Mouse (Mus musculus) MEL (cell line): ENCODE data around the gene Prickle1. TPM values are rescaled to one million over a fixed set of nuclear protein-coding genes. Genes with fewer than 3 reads are reported as not detected.

Experiments
- DNase-seq: peaks from one replicate; pipeline ENCODE4 v3.0.0; 2011; ENCODE audit warnings: low read depth, low spot score
- H3K27ac ChIP-seq: 2 replicates; pipeline ENCODE4 v1.5.1; 2012; ENCODE audit warnings: low read depth, mild to moderate bottlenecking, control low read depth, low read length, moderate library complexity; ENCODE audit not compliant: control insufficient read depth
- H3K27me3 ChIP-seq, 2 experiments: fragments of 150-350 bp in 1 of 2; sonication (generic) in 1 of 2; 2 replicates each; pipeline ENCODE4 v1.6.1; 2012; ENCODE audit warnings: low read length in 2 of 2, mild to moderate bottlenecking in 2 of 2, improper control_type of control experiment in 1 of 2, moderate library complexity in 1 of 2; ENCODE audit not compliant: insufficient read depth in 2 of 2, control insufficient read depth in 1 of 2
- H3K36me3 ChIP-seq, 2 experiments: 2 replicates each; pipeline ENCODE4 v1.6.1; 2012 to 2014; ENCODE audit warnings: low read length in 2 of 2, improper control_type of control experiment in 1 of 2, inconsistent platforms in 1 of 2, mild to moderate bottlenecking in 1 of 2; ENCODE audit not compliant: insufficient read depth in 2 of 2, control insufficient read depth in 1 of 2
- H3K4me1 ChIP-seq, 2 experiments: fragments of 150-350 bp in 1 of 2; sonication (generic) in 1 of 2; 2 replicates each; pipeline ENCODE4 v1.6.1; 2012; ENCODE audit warnings: low read length in 2 of 2, improper control_type of control experiment in 1 of 2, mild to moderate bottlenecking in 1 of 2; ENCODE audit not compliant: insufficient read depth in 2 of 2, control insufficient read depth in 1 of 2
- H3K4me3 ChIP-seq, 2 experiments: fragments of 150-350 bp in 1 of 2; sonication (generic) in 1 of 2; 2 replicates each; pipeline ENCODE4 v1.5.1; 2012; ENCODE audit warnings: low read depth in 2 of 2, low read length in 2 of 2, mild to moderate bottlenecking in 2 of 2, moderate library complexity in 2 of 2, control low read depth in 1 of 2, improper control_type of control experiment in 1 of 2; ENCODE audit not compliant: control insufficient read depth in 1 of 2, insufficient read depth in 1 of 2
- H3K79me2 ChIP-seq: 2 replicates; pipeline ENCODE4 v1.6.1; 2012; ENCODE audit warnings: mild to moderate bottlenecking, low read length, moderate library complexity; ENCODE audit not compliant: control insufficient read depth, poor library complexity, insufficient read depth
- H3K9ac ChIP-seq: 2 replicates; pipeline ENCODE4 v1.6.1; 2012; ENCODE audit warnings: low read depth, mild to moderate bottlenecking, control low read depth, low read length, moderate library complexity; ENCODE audit not compliant: control insufficient read depth, poor library complexity, severe bottlenecking
- H3K9me3 ChIP-seq: fragments of 150-350 bp; sonication (generic); replicated peaks from 2 replicates; pipeline ENCODE4 v1.6.1; 2012; ENCODE audit warnings: mild to moderate bottlenecking, low read length, improper control_type of control experiment, moderate library complexity; ENCODE audit not compliant: insufficient read depth
- BHLHE40 ChIP-seq: IDR thresholded peaks from 2 replicates; pipeline ENCODE4 v1.6.1; 2012; ENCODE audit warnings: low read depth, mild to moderate bottlenecking, inconsistent platforms, low read length, improper control_type of control experiment, borderline replicate concordance
- CHD1 ChIP-seq: IDR thresholded peaks from 2 replicates; pipeline ENCODE4 v1.6.1; 2012; ENCODE audit warnings: low read depth, mild to moderate bottlenecking, inconsistent platforms, low read length, improper control_type of control experiment
- CHD2 ChIP-seq: IDR thresholded peaks from 2 replicates; pipeline ENCODE4 v1.6.1; 2011; ENCODE audit warnings: low read length, improper control_type of control experiment
- CTCF ChIP-seq, 3 experiments: IDR thresholded peaks in 2 of 3; conservative IDR thresholded peaks in 1 of 3; 2 replicates each; pipeline ENCODE4 v1.5.1; 2011 to 2012; ENCODE audit warnings: low read length in 3 of 3, low read depth in 2 of 3, mild to moderate bottlenecking in 2 of 3, improper control_type of control experiment in 1 of 3, inconsistent platforms in 1 of 3, mixed read lengths in 1 of 3, moderate library complexity in 1 of 3; ENCODE audit not compliant: control insufficient read depth in 1 of 3, insufficient read depth in 1 of 3, poor library complexity in 1 of 3, severe bottlenecking in 1 of 3
- ELF1 ChIP-seq: IDR thresholded peaks from 2 replicates; pipeline ENCODE4 v1.6.1; 2014; ENCODE audit warnings: low read depth, mild to moderate bottlenecking, inconsistent platforms, low read length, improper control_type of control experiment, moderate library complexity
- ETS1 ChIP-seq: IDR thresholded peaks from 2 replicates; pipeline ENCODE4 v1.6.1; 2012; ENCODE audit warnings: low read depth, mild to moderate bottlenecking, inconsistent platforms, low read length, improper control_type of control experiment, moderate library complexity
- HCFC1 ChIP-seq: IDR thresholded peaks from 2 replicates; pipeline ENCODE4 v1.6.1; 2012; ENCODE audit warnings: low read depth, mild to moderate bottlenecking, inconsistent platforms, low read length, improper control_type of control experiment, moderate library complexity
- JUND ChIP-seq: IDR thresholded peaks from 2 replicates; pipeline ENCODE4 v1.6.1; 2011; ENCODE audit warnings: low read depth, mild to moderate bottlenecking, improper control_type of control experiment, low read length
- MAFK ChIP-seq: IDR thresholded peaks from 2 replicates; pipeline ENCODE4 v1.6.1; 2011; ENCODE audit warnings: low read depth, mild to moderate bottlenecking, low read length, improper control_type of control experiment, borderline replicate concordance
- MAX ChIP-seq: IDR thresholded peaks from 2 replicates; pipeline ENCODE4 v1.6.1; 2011; ENCODE audit warnings: low read length, improper control_type of control experiment
- MAZ ChIP-seq: IDR thresholded peaks from 2 replicates; pipeline ENCODE4 v1.6.1; 2012; ENCODE audit warnings: low read depth, mild to moderate bottlenecking, inconsistent platforms, low read length, improper control_type of control experiment
- MYB ChIP-seq: IDR thresholded peaks from 2 replicates; pipeline ENCODE4 v1.6.1; 2011; ENCODE audit warnings: mild to moderate bottlenecking, low read depth, low read length, improper control_type of control experiment
- MYC ChIP-seq: IDR thresholded peaks from 2 replicates; pipeline ENCODE4 v1.6.1; 2011; ENCODE audit warnings: low read depth, mild to moderate bottlenecking, low read length, improper control_type of control experiment, moderate library complexity
- NRF1 ChIP-seq: IDR thresholded peaks from 2 replicates; pipeline ENCODE4 v1.6.1; 2014; ENCODE audit warnings: low read depth, mild to moderate bottlenecking, inconsistent platforms, low read length, improper control_type of control experiment, moderate library complexity; ENCODE audit not compliant: poor library complexity, insufficient read depth, severe bottlenecking
- POLR2A ChIP-seq, 2 experiments: IDR thresholded peaks; 2 replicates each; pipeline ENCODE4 v1.6.1; 2011 to 2012; ENCODE audit warnings: low read length in 2 of 2, mild to moderate bottlenecking in 2 of 2, control low read depth in 1 of 2, improper control_type of control experiment in 1 of 2, low read depth in 1 of 2, moderate library complexity in 1 of 2; ENCODE audit not compliant: control insufficient read depth in 1 of 2, insufficient read depth in 1 of 2, poor library complexity in 1 of 2
- POLR2AphosphoS2 ChIP-seq: IDR thresholded peaks from 2 replicates; pipeline ENCODE4 v1.6.1; 2011; ENCODE audit warnings: low read length, improper control_type of control experiment
- RAD21 ChIP-seq: IDR thresholded peaks from 2 replicates; pipeline ENCODE4 v1.6.1; 2011; ENCODE audit warnings: mild to moderate bottlenecking, low read depth, low read length, improper control_type of control experiment
- RCOR1 ChIP-seq: IDR thresholded peaks from 2 replicates; pipeline ENCODE4 v1.6.1; 2012; ENCODE audit warnings: low read depth, mild to moderate bottlenecking, inconsistent platforms, low read length, improper control_type of control experiment
- SIN3A ChIP-seq: IDR thresholded peaks from 2 replicates; pipeline ENCODE4 v1.6.1; 2012; ENCODE audit warnings: low read length, improper control_type of control experiment, inconsistent platforms
- SMC3 ChIP-seq: IDR thresholded peaks from 2 replicates; pipeline ENCODE4 v1.6.1; 2011; ENCODE audit warnings: low read depth, low read length, improper control_type of control experiment
- TAL1 ChIP-seq: IDR thresholded peaks from 2 replicates; pipeline ENCODE4 v1.6.1; 2012; ENCODE audit warnings: mild to moderate bottlenecking, inconsistent platforms, low read length, moderate library complexity, mixed read lengths
- TCF12 ChIP-seq: IDR thresholded peaks from 2 replicates; pipeline ENCODE4 v1.6.1; 2014; ENCODE audit warnings: low read depth, mild to moderate bottlenecking, inconsistent platforms, low read length, improper control_type of control experiment, moderate library complexity
- UBTF ChIP-seq: IDR thresholded peaks from 2 replicates; pipeline ENCODE4 v1.6.1; 2012; ENCODE audit warnings: low read depth, mild to moderate bottlenecking, inconsistent platforms, low read length, improper control_type of control experiment, moderate library complexity, borderline replicate concordance; ENCODE audit not compliant: insufficient read depth
- USF1 ChIP-seq: IDR thresholded peaks from 2 replicates; pipeline ENCODE4 v1.6.1; 2014; ENCODE audit warnings: low read depth, mild to moderate bottlenecking, inconsistent platforms, low read length, improper control_type of control experiment, moderate library complexity
- USF2 ChIP-seq, 2 experiments: IDR thresholded peaks; 2 replicates each; pipeline ENCODE4 v1.6.1; 2011 to 2012; ENCODE audit warnings: improper control_type of control experiment in 2 of 2, low read length in 2 of 2, borderline replicate concordance in 1 of 2, inconsistent platforms in 1 of 2, low read depth in 1 of 2, mild to moderate bottlenecking in 1 of 2; ENCODE audit not compliant: insufficient read depth in 1 of 2
- ZC3H11A ChIP-seq: IDR thresholded peaks from 2 replicates; pipeline ENCODE4 v1.6.1; 2012; ENCODE audit warnings: low read depth, mild to moderate bottlenecking, inconsistent platforms, low read length, improper control_type of control experiment
- ZNF384 ChIP-seq: IDR thresholded peaks from 2 replicates; pipeline ENCODE4 v1.6.1; 2012; ENCODE audit warnings: low read depth, mild to moderate bottlenecking, inconsistent platforms, low read length, improper control_type of control experiment
- polyA plus RNA-seq, 2 experiments: library from polyadenylated mRNA; stranded (reverse) in 1 of 2; unstranded in 1 of 2; fragments of >175 nt in 1 of 2; fragments of >200 nt in 1 of 2; gene quantifications; 2 replicates each; pipeline versions ENCODE4 v1.2.1 to v1.2.4; 2012; ENCODE audit warnings: low replicate concordance in 2 of 2, low read depth in 1 of 2; ENCODE audit not compliant: insufficient read length in 2 of 2, insufficient read depth in 1 of 2, missing spikeins in 1 of 2
- total RNA-seq: library from RNA; depleted of rRNA; stranded (reverse); fragments of 300-350 nt; gene quantifications from 2 replicates; pipeline ENCODE4 v1.2.3, GENCODE M21; 2012

Gene Prickle1
- total and polyA plus RNA-seq, 3 experiments, result 0.08 TPM; not detected in 2

- no peak for DNase-seq
- no peaks in the 10 kb centered on the region for H3K27me3 ChIP-seq
- no peaks in the 10 kb centered on the region for H3K79me2 ChIP-seq
- no peaks in the 10 kb centered on the region for H3K36me3 ChIP-seq
- no peak overlapping the region for H3K4me3 ChIP-seq
- H3K4me1 ChIP-seq, result no peaks in the 10 kb centered on the region
- TF ChIP-seq CHD2 (no peak), UBTF (no peak), HCFC1 (no peak), JUND (no peak), RAD21 (no peak)
- H3K9ac ChIP-seq, result no peak overlapping the region
- H3K9me3 ChIP-seq, result no peaks in the 10 kb centered on the region
- H3K27ac ChIP-seq, result no peak overlapping the region
Measured at GRCm38 (mm10) chr15:93576361-93576760, 19.3 kb downstream of the Prickle1 start.

- H3K4me3 ChIP-seq, result no peak overlapping the region
- no peaks in the 10 kb centered on the region for H3K36me3 ChIP-seq
- peak; percentile 88 for DNase-seq
- H3K27ac ChIP-seq, result no peak overlapping the region
- no peaks in the 10 kb centered on the region for H3K79me2 ChIP-seq
- H3K27me3 ChIP-seq, result no peaks in the 10 kb centered on the region
- H3K9ac ChIP-seq, result no peak overlapping the region
- no peaks in the 10 kb centered on the region for H3K9me3 ChIP-seq
- H3K4me1 ChIP-seq, result no peaks in the 10 kb centered on the region
- TF ChIP-seq ELF1 (0 out of 2 replicates have a peak, but pooled peaks have one; percentile 27), RCOR1 (no peak), NRF1 (no peak), SIN3A (peak; percentile 28; the same call in 1 of the 2 replicates), MYC (no peak), POLR2AphosphoS2 (no peak), TCF12 (no peak), HCFC1 (no peak), ZC3H11A (peak; percentile 90), MAX (no peak), POLR2A (IDR thresholded peaks at IDR 0.05; ENCODE audit: control insufficient read depth in 1 of 2, insufficient read depth in 1 of 2, low read depth in 1 of 2, low read length in 2 of 2, poor library complexity in 1 of 2) (no peak), ZNF384 (no peak), BHLHE40 (peak; percentile 38), CHD1 (no peak), USF2 (IDR thresholded peaks at IDR 0.05; ENCODE audit: borderline replicate concordance in 1 of 2, insufficient read depth in 1 of 2, low read depth in 1 of 2, low read length in 2 of 2) (no peak), JUND (no peak), USF1 (no peak), ETS1 (no peak), MYB (no peak), MAZ (no peak), CTCF (IDR thresholded peaks at IDR 0.05 in 2 of 3, conservative IDR thresholded peaks at IDR 0.05 in 1 of 3; ENCODE audit: control insufficient read depth in 1 of 3, insufficient read depth in 1 of 3, low read depth in 2 of 3, low read length in 3 of 3, poor library complexity in 1 of 3, severe bottlenecking in 1 of 3) (peak; percentile 60 to 93 (median 69)), CHD2 (no peak), TAL1 (no peak), SMC3 (peak; percentile 85), RAD21 (peak; percentile 94), MAFK (no peak)
- TF ChIP-seq, all 39 proteins: peak for 7
Measured at GRCm38 (mm10) chr15:93575884-93576283, 19.8 kb downstream of the Prickle1 start.
